Mouse (Mus musculus) mouse trophoblast stem cell (cell line): ENCODE measurements around the gene Wnt7b.

Experiments used
- in situ Hi-C, 2 experiments: fragments of 300-500 bp; cut with MseI, MboI; formaldehyde crosslinking; loops; 2 replicates in 1 of 2; 3 replicates in 1 of 2; pipeline ENCODE4 v1.15.1; 2025

Wnt7b gene

GRCm38 (mm10) chr15:85574086-85574485, 8.2 kb downstream of the Wnt7b start:
- in situ Hi-C loops = no loop called here

DNA sequence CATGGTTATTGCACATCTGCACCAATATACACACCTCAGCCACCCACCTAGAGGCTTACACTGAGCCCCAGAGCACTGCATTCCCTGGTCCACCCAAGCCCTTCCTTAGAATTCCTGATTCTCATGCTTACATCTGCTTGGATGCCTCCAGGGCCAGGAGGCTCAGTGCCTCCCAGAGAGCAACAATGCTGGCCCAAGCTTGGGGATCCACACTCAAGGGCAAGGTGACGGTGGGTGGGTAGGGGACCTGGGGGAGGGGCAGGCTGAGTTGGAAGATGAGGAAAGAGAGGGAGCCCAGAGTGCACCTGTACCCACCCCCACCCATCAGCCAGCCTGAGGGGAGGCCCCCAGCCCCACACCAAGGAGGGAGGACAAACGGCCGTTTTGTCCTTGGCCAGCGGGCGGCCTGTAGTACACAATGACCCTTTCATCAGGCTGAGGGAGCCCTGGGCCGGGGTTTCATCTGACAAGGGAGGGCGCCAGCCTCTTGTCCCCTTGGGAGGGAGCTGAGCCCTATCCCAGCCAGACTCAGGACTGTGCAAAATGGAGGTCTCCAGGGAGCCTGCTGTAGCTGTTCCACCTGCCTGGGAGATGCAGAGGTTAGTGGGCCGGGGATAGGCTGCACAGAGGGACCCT, 9.5 kb downstream of the Wnt7b start:
- in situ Hi-C loops = no loop called here

- in situ Hi-C loops = no loop called here
These were observed 12.1 kb downstream of the Wnt7b start for GRCm38 (mm10) chr15:85569995-85570734.

- in situ Hi-C loops = no loop called here
These were observed 13.0 kb downstream of the Wnt7b start for GRCm38 (mm10) chr15:85569167-85569797.

GRCm38 (mm10) chr15:85568402-85568801, 13.9 kb downstream of the Wnt7b start:
- in situ Hi-C loops = no loop called here

DNA sequence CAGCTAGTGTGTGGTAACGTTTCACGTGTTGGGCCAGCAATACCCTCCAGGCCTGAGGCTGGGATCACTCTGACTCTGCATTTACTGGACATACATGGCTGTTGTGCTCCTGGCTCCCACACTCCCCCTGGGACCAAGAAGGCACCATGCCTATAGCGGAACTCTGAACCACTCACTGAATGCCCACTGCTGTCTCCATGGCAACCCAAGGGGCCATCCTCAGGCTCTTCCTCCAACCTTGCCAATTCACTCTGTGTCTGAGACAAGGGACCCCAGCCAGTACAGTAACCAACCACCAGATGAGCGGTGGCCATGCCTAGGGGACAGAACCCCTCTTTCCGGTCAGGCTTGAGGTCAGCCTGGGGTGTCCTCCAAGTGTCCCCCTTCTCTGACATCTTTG, 17.3 kb downstream of the Wnt7b start:
- in situ Hi-C loops = no loop called here

GRCm38 (mm10) chr15:85564034-85564769, 18.1 kb downstream of the Wnt7b start:
- in situ Hi-C loops = no loop called here

DNA sequence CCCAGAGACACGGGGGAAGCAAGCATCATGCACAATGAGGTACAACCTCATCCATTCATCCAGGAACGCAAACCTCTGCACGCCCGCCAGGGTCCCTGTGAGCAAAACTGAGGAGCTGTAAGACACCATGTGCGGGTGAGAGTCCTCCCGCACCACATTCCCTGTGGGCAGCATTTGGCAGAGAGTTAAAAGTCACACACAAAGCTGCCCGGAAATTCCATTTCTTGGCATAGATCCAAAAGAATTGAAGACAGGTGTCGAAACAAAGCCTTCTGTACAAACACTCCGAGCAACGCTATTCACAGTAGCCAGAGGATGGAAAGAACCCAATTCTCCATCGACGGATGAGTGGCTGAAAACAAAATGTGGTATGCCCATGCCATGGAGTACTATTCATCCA, 20.3 kb downstream of the Wnt7b start:
- in situ Hi-C loops = no loop called here

DNA sequence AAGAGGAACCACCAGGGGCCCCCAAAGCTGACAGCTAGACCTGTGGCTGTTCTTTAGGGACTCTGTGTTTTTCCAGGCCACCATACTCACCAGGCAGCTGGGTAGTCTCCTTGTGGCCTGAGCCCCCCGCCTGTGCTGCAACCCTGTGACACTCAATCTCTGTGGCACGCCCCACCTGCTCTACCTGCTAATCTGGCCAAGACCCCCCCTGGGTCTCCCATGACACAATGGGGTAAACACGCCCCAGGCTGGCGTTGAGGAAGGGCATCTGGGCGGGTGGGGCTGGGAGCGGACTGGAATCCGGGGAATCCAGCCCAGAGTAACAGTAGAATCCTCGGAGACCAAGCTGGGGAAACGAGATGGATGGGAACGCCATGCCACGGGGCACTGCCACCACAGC, 21.4 kb downstream of the Wnt7b start:
- in situ Hi-C loops = no loop called here

DNA sequence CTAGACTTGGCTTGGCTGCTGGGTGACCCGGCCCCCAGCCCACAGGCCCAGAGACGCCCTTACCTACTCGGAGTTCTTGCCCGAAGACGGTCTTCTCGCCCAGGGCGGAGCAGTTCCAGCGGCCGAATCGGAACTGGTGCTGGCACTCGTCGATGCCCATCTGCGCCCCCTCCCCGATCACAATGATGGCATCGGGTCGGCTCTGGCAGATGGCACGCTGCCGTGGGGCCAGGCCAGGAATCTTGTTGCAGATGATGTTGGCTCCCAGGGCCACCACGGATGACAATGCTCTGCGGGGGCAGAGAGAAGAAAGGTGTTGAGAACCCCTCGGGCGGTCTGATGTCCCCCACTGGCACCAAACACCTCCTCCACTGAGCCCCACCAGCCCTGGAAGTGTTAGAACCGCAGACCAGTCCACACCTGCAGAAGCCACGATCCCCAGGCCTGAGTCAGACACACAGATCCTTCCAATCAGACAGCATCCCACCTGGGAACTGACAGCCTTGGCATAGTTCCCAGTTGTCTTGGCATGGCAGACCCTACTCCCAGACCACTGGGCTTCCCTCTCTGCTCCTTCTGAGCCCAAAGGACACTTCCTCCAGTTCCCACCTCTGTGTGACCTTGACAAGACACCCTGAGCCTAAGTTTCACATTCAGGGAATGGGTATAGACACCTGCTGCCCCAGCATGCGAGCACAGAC, 23.3 kb downstream of the Wnt7b start:
- in situ Hi-C loops = no loop called here

- in situ Hi-C loops = no loop called here
These were observed 26.5 kb downstream of the Wnt7b start for GRCm38 (mm10) chr15:85555799-85556198.

DNA sequence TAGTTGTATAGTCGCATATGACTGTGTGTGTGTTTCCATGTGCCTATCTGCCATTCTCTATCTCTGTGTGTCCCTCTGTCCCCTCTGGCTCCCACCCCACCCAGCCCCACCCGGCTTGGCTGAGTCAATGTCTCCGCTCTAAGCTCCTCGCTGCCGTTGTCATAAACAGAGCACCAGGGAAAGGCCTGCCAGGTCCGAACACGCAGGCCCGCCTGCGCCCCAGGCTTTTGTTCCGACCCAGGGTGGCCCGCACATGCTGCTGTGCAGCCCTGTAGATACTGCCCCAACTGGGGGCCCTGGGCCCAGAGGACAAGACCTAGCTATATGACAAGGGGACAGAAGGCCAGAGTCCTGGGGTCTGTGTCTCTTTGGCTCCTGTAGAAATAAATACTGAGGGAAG, 28.9 kb downstream of the Wnt7b start:
- in situ Hi-C loops = no loop called here

- in situ Hi-C loops = no loop called here
These were observed 35.8 kb downstream of the Wnt7b start for GRCm38 (mm10) chr15:85546500-85546899.

GRCm38 (mm10) chr15:85545369-85545768, 36.9 kb downstream of the Wnt7b start:
- in situ Hi-C loops = no loop called here

DNA sequence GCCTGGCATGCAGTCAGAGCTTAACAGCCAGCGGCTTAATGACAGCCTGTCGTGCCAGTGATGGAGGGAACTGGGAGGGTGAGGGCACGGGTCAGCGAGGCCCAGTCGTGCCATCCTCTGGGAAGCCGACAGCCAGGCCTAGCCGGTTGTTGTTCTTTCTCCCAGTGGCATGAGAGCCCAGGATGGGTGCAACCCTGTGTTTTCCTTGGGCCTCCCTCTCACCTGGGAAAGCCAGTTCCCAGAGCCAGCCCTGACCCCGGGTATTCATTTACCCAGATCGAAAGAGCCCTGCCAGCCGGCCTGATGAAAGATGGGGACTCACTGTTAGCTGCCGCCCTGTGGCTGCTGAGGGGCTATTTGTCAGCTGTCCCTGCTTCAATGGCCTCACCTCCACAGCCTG, 44.1 kb downstream of the Wnt7b start:
- in situ Hi-C loops = no loop called here

DNA sequence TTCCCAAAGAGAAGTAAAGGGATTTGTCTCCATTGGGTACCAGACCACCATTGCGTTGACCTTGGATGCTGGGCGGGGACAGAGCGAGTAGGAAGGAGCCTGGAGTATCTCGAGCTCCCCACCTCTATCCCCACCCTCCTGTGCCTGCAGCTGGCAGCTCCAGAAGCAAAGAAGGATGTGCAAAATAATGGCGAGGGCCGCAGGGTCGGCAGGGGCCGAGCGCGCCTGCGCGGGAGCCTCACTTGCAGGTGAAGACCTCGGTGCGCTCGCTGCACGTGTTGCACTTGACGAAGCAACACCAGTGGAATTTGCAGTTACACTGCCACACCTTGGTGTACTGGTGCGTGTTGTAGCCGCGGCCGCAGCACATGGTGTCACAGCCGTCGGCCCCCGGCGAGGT, 45.1 kb downstream of the Wnt7b start:
- in situ Hi-C loops = no loop called here

DNA sequence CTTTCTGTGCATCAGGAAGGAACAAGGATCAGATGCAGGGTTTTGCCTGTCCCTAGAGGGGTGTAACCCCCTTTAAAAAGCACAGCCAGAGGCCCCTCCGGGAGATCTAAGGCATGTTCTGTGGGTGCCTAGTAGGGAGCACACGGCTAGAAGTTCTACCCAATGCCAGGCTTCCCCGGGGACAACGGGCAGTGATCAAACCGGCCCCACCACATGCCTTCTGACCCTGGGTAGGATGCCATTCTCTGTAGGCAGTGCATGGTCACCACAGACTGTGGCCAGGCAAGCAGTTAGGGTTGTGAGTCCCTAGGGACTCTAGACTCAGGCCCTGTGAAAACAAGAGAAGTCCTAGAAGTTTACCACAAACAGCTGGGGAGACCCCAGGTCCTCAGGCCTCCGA, 47.6 kb downstream of the Wnt7b start:
- in situ Hi-C loops = no loop called here

DNA sequence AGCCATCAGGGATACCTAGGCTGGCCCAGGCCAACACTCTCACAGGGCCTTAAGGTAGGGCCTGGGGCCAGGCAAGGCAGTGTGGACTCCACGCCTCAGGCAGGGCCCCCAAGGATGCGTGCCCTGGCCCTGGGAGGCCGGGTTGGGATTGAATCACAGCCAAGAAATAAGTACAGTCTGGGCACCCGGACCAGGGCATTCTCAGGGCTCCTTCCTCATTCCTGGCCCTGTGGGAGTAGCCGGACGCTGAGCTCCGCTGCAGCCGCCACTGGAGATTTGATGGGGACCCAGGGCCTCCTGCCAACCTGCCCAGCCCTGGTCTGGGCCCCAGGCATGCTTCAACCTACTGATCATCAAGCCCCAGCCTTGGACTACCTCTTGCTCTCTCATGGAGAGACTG, 48.1 kb downstream of the Wnt7b start:
- in situ Hi-C loops = no loop called here

DNA sequence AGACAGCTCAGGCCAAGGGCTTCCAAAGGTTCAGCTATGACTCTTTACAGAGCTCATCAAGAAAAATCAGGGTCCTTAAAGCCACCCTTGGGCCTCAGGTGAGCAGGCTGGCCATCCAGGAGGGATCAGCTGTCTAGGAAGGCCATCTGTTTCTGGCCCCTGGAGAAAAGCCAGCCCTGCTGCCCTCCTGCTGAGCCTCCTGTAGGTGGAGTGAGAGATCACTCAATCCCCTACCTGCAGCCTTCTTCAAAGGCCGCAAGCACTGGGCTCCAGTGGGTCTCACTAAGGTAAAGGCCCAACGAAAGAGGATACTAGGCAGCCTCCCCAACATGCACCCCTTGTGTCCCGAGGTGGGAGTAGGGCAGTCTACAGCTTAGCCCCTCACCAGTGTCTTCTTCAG, 50.2 kb downstream of the Wnt7b start:
- in situ Hi-C loops = no loop called here

GRCm38 (mm10) chr15:85529911-85530310, 52.4 kb downstream of the Wnt7b start:
- in situ Hi-C loops = no loop called here

GRCm38 (mm10) chr15:85524404-85524950, 57.8 kb downstream of the Wnt7b start:
- in situ Hi-C loops = no loop called here
